Mouse (Mus musculus): Measurements from ENCODE around the gene Gys2. TPM values are rescaled to one million over a fixed set of nuclear protein-coding genes. Genes with fewer than 3 reads are reported as not detected.
A peak's percentile ranks its signal among the peaks of the same experiment; 100 is the strongest.

Gys2 gene
- polyA plus RNA-seq, 1 experiment from 2014 or later = not detected

DNA sequence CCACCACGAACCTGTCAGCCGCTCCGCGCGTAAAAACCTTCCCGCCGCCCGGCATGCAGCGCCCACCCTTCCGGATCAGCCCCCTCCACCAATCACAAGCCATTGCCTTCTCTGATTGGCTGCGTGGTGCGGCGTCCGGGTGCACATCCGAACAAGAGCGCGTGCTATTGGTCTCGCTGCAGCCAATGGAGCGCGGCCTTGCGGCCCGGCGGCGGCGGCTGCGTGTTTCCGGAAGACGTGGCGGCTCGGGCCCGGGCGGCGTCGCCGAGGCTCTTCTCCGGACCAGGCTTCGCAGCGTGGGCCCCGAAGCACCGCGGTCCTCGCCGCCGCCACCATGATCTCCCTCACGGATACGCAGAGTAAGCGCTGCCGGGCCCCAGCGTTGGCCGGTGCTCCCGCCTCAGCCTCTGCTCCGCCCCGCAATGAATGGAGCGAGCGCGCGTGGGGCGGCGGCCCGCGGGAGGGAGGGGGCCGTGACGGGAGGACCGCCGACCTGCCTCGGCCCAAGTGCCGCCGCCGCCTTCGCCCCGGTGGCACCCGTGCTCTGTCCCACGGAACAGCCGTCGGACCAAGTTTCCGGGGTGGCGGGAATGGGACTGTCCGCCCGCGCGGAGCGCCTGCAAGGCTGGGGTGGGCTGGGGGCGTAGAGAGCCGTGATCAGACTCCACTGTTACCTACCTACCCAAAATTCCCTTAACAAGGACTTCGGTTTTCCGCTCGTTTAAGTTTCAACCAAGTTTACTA lies 85.7 kb downstream of the Gys2 start, which contains the start of the genes Recql and Golt1b:
Gene Recql (minus strand): TSS at position 77 of the 744 bp plus-strand sequence.
Gene Golt1b (plus strand): TSS at position 211 of the 744 bp plus-strand sequence.
- peaks cover 13% of the 10 kb centered on the region for H3K4me1 ChIP-seq (replicated peaks; ENCODE audit: control insufficient read depth, insufficient read depth, low read length)
- no peaks in the 10 kb centered on the region for H3K27me3 ChIP-seq (ENCODE audit: control insufficient read depth, insufficient read depth, low read depth, low read length)
- peak within 1 kb of the TSS; percentile 91 for H3K9ac ChIP-seq (ENCODE audit: low read length)
- H3K4me3 ChIP-seq (ENCODE audit: low read length) = peak within 1 kb of the TSS; percentile 86
- H3K36me3 ChIP-seq (ENCODE audit: control insufficient read depth, insufficient read depth, low read length) = no peaks in the 10 kb centered on the region
- H3K27ac ChIP-seq (ENCODE audit: low read length) = no peak within 1 kb of the TSS
- H3K4me2 ChIP-seq (ENCODE audit: low read depth, low read length) = peak within 1 kb of the TSS; percentile 85
- WGBS = under 1% methylated on average over 78 of the region's 87 CpGs
- no peaks in the 10 kb centered on the region for H3K9me3 ChIP-seq (ENCODE audit: control insufficient read depth, low read length)
- ATAC-seq (ENCODE audit: low read depth) = peak; percentile 100

DNA sequence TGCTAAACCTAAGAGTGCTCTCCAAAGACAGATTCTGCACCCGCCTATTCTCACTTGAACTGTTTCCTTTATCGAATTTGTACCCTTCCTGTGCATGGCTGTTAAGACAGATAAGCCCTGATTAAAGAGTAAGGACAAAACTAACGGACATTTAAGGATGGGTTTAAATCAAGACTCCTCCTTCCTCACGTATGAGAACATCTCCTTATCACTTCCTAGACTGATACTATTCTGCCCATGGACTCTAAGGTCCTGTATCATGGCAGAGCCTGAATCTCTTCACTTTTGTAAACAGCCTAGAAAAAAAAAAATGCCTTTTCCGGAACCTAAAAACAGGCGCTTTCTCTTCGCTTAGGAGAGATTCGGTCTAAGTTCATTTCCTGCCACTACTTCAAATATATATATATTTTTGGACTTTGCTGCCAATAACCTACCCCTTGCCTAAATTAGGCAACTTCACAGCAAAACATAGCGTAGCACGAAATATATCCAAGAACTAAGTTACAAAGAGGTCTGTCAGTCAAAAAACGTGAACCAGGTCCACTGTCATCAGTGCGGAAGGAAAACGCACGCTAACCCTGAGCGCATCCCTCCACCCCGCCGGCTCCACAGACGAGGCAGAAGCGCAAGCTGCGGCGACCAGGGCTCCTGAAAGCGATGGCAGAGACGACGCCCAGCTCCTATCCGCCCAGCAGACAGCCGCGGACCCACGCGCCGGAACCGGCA lies 86.5 kb downstream of the Gys2 start:
- Histone ChIP-seq H3K4me2 (ENCODE audit: low read depth, low read length) (peak overlapping the region; percentile 85), H3K4me3 (ENCODE audit: low read length) (peak overlapping the region; percentile 86), H3K27me3 (ENCODE audit: control insufficient read depth, insufficient read depth, low read depth, low read length) (no peaks in the 10 kb centered on the region), H3K36me3 (ENCODE audit: control insufficient read depth, insufficient read depth, low read length) (no peaks in the 10 kb centered on the region), H3K4me1 (replicated peaks; ENCODE audit: control insufficient read depth, insufficient read depth, low read length) (peaks cover 13% of the 10 kb centered on the region), H3K9me3 (ENCODE audit: control insufficient read depth, low read length) (no peaks in the 10 kb centered on the region), H3K9ac (ENCODE audit: low read length) (peak overlapping the region; percentile 69), H3K27ac (ENCODE audit: low read length) (no peak overlapping the region)
- ATAC-seq (ENCODE audit: low read depth) = no peak
- WGBS = 3% methylated on average over 31 of the region's 31 CpGs

DNA sequence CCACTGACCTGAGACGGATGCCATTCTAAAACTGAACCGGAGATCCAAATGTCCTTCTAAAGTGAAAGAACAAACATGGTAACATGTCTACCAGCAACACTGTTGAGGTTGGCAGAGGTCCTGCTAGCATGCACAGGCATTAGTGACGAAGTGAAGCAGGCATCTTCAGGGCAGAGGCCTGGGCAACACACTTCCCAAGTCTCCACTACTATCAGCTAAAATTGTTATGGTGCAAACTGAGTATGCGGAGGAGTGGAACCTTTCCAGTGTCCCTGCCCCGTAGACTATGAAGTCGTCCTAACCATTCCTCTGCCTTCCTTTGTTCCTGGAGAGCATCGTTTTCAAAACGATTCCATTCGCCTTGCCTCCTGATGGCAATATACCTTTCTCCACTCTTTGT lies 88.4 kb downstream of the Gys2 start:
- H3K36me3 ChIP-seq (ENCODE audit: control insufficient read depth, insufficient read depth, low read length) = no peaks in the 10 kb centered on the region
- H3K9me3 ChIP-seq (ENCODE audit: control insufficient read depth, low read length) = no peaks in the 10 kb centered on the region
- no peak overlapping the region for H3K4me3 ChIP-seq (ENCODE audit: low read length)
- no peak overlapping the region for H3K4me2 ChIP-seq (ENCODE audit: low read depth, low read length)
- no peak overlapping the region for H3K27ac ChIP-seq (ENCODE audit: low read length)
- WGBS = 86% methylated on average over 9 of the region's 9 CpGs
- H3K4me1 ChIP-seq (replicated peaks; ENCODE audit: control insufficient read depth, insufficient read depth, low read length) = peaks cover 13% of the 10 kb centered on the region
- no peaks in the 10 kb centered on the region for H3K27me3 ChIP-seq (ENCODE audit: control insufficient read depth, insufficient read depth, low read depth, low read length)
- no peak overlapping the region for H3K9ac ChIP-seq (ENCODE audit: low read length)
- ATAC-seq (ENCODE audit: low read depth) = no peak

DNA sequence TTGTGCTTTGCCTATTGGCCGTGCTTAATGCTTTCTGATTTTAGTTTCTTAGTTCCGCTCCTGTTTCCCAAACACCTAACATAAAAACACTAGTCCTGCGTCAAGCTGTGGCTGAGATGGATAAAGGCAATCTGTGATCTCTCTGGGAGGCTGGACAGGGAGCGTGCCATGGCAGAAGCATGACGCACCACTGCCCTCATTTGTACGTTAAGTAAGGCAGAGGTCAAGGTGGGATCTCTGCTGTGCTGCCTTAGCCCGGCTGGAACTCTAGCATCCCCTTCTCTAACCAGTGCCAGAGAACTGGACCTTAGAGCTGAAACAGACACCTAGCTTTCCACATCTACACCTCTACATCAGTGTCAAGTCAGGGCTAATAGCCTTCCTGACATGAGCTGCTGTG lies 91.3 kb downstream of the Gys2 start:
- H3K36me3 ChIP-seq (ENCODE audit: control insufficient read depth, insufficient read depth, low read length) = peaks cover 3% of the 10 kb centered on the region; the same call in 1 of the 2 replicates
- H3K4me1 ChIP-seq (replicated peaks; ENCODE audit: control insufficient read depth, insufficient read depth, low read length) = peaks cover 4% of the 10 kb centered on the region
- H3K9ac ChIP-seq (ENCODE audit: low read length) = no peak overlapping the region
- no peak overlapping the region for H3K4me2 ChIP-seq (ENCODE audit: low read depth, low read length)
- ATAC-seq (ENCODE audit: low read depth) = no peak
- no peak overlapping the region for H3K27ac ChIP-seq (ENCODE audit: low read length)
- H3K9me3 ChIP-seq (ENCODE audit: control insufficient read depth, low read length) = no peaks in the 10 kb centered on the region
- no peak overlapping the region for H3K4me3 ChIP-seq (ENCODE audit: low read length)
- no peaks in the 10 kb centered on the region for H3K27me3 ChIP-seq (ENCODE audit: control insufficient read depth, insufficient read depth, low read depth, low read length)
- 85% methylated on average over 7 of the region's 7 CpGs for WGBS

DNA sequence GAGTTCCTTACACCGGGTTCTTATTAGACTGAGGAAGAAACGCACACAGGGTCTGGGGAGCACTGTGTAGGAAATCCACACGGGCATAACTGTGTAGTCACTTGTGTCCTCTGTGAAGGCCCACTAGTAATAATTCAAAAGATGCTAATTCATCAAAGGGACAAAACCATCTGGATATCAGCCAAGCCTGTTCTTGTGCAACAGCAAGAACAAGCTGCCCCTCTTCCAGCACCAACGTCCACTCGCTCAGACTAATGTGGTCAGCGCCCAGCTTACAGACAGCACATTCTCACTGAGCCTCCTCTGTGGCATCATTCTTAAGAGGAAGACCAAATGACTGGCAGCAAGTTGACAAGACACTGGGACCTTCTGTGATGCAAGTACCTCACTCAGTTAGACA lies 92.9 kb downstream of the Gys2 start:
- ATAC-seq (ENCODE audit: low read depth) = no peak
- no peaks in the 10 kb centered on the region for H3K4me1 ChIP-seq (replicated peaks; ENCODE audit: control insufficient read depth, insufficient read depth, low read length)
- H3K27ac ChIP-seq (ENCODE audit: low read length) = no peak overlapping the region
- no peak overlapping the region for H3K4me3 ChIP-seq (ENCODE audit: low read length)
- WGBS = 69% methylated on average over 6 of the region's 6 CpGs
- H3K9me3 ChIP-seq (ENCODE audit: control insufficient read depth, low read length) = no peaks in the 10 kb centered on the region
- H3K36me3 ChIP-seq (ENCODE audit: control insufficient read depth, insufficient read depth, low read length) = peaks cover 11% of the 10 kb centered on the region
- no peaks in the 10 kb centered on the region for H3K27me3 ChIP-seq (ENCODE audit: control insufficient read depth, insufficient read depth, low read depth, low read length)
- no peak overlapping the region for H3K9ac ChIP-seq (ENCODE audit: low read length)
- H3K4me2 ChIP-seq (ENCODE audit: low read depth, low read length) = no peak overlapping the region

DNA sequence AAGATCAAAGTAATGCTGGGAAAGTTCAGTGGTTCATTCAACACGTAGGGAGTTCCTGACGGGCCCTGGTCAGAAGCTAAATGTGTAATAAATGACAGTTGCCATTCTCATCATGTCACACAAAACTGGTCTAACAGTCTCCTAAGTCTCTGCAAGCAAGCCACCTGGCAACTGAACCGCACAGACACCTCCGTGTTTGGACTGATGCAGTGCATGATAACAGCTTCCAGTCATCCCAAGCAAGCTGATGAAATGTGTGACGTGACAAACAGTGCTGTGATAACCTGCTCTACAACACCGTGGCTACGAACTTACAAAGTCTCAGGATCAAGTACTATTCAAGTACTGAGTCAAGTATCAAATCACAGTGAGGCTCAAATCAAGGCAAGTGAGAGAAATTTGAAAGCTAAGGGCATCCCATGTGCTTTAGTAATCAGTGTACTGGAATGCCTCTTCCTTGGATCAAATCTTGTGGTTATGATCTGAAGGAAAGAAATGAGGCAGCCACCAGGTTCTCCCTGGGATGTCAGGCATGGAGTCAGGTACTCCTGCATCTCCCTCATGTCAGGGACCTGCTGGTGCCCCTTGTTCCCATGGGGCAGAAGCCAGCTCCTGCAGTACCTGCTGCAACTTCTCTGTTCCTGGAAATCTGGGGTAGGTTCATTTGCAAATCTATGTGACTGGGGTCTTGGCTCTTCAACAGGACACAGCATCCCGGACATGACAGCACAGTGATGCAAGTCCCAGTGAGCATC lies 94.2 kb downstream of the Gys2 start:
- Histone ChIP-seq H3K4me1 (replicated peaks; ENCODE audit: control insufficient read depth, insufficient read depth, low read length) (no peaks in the 10 kb centered on the region), H3K9me3 (ENCODE audit: control insufficient read depth, low read length) (no peaks in the 10 kb centered on the region), H3K4me3 (ENCODE audit: low read length) (no peak overlapping the region), H3K27me3 (ENCODE audit: control insufficient read depth, insufficient read depth, low read depth, low read length) (no peaks in the 10 kb centered on the region), H3K36me3 (ENCODE audit: control insufficient read depth, insufficient read depth, low read length) (peaks cover 17% of the 10 kb centered on the region), H3K9ac (ENCODE audit: low read length) (no peak overlapping the region), H3K4me2 (ENCODE audit: low read depth, low read length) (no peak overlapping the region), H3K27ac (ENCODE audit: low read length) (no peak overlapping the region)
- no peak for ATAC-seq (ENCODE audit: low read depth)
- 68% methylated on average over 8 of the region's 8 CpGs for WGBS

DNA sequence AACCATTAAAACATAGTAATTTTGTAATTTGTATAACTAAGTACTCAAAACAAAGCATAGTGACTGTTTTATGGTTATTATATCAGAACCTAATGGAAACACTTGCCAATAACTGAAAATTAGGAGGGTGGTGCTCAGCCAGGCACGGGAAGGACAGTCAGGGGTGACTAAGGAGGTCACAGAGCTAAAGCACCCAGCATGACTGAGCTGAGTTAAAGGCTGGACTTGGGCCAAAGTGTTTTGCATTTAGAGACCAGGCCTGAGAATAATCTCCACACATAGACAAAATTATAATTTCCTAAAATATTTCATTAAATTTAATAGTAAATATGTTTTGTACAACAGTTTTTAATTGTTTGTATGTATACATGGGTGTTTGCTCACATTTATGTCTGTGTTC lies 95.8 kb downstream of the Gys2 start:
- ATAC-seq (ENCODE audit: low read depth) = no peak
- Histone ChIP-seq H3K36me3 (ENCODE audit: control insufficient read depth, insufficient read depth, low read length) (peaks cover 19% of the 10 kb centered on the region), H3K4me3 (ENCODE audit: low read length) (no peak overlapping the region), H3K27ac (ENCODE audit: low read length) (no peak overlapping the region), H3K27me3 (ENCODE audit: control insufficient read depth, insufficient read depth, low read depth, low read length) (no peaks in the 10 kb centered on the region), H3K9ac (ENCODE audit: low read length) (no peak overlapping the region), H3K9me3 (ENCODE audit: control insufficient read depth, low read length) (no peaks in the 10 kb centered on the region), H3K4me2 (ENCODE audit: low read depth, low read length) (no peak overlapping the region), H3K4me1 (replicated peaks; ENCODE audit: control insufficient read depth, insufficient read depth, low read length) (no peaks in the 10 kb centered on the region)
- WGBS = 58% methylated on average over 1 of the region's 1 CpGs
